Mouse (Mus musculus) limb, embryonic 14.5 days (tissue): ENCODE data around the gene Cldn7. TPM values are rescaled to one million over a fixed set of nuclear protein-coding genes. Genes with fewer than 3 reads are reported as not detected.

Experiments
- ATAC-seq: fragments of 200-750 bp; cut with Nextera tagmentation; 2 replicates; pipeline ENCODE4 v1.8.0; 2017; ENCODE audit warnings: low read depth, moderate number of reproducible peaks, moderate TSS enrichment; ENCODE audit not compliant: low FRiP score
- DNase-seq: peaks from one replicate; pipeline ENCODE4 v3.0.0-alpha.2; 2015; ENCODE audit warnings: low spot score
- H3K27ac ChIP-seq: fragments of 300-500 bp; sonication (generic); replicated peaks from 2 replicates; pipeline ENCODE4 v1.5.1; 2014; ENCODE audit warnings: low read depth, mild to moderate bottlenecking, low read length, moderate library complexity, mixed read lengths
- H3K27me3 ChIP-seq: fragments of 300-500 bp; sonication (generic); 2 replicates; pipeline ENCODE4 v1.6.1; 2014; ENCODE audit warnings: low read length, mixed read lengths; ENCODE audit not compliant: control insufficient read depth, insufficient read depth
- H3K36me3 ChIP-seq: fragments of 300-500 bp; sonication (generic); 2 replicates; pipeline ENCODE4 v1.6.1; 2014; ENCODE audit warnings: mild to moderate bottlenecking, low read length, moderate library complexity, mixed read lengths; ENCODE audit not compliant: control insufficient read depth, insufficient read depth
- H3K4me1 ChIP-seq: fragments of 300-500 bp; sonication (generic); 2 replicates; pipeline ENCODE4 v1.6.1; 2014; ENCODE audit warnings: antibody characterized with exemption, low read length, mixed read lengths; ENCODE audit not compliant: control insufficient read depth, insufficient read depth
- H3K4me2 ChIP-seq: fragments of 300-500 bp; sonication (generic); replicated peaks from 2 replicates; pipeline ENCODE4 v1.6.1; 2014; ENCODE audit warnings: low read depth, mild to moderate bottlenecking, low read length, moderate library complexity; ENCODE audit not compliant: severe bottlenecking
- H3K4me3 ChIP-seq: fragments of 300-500 bp; sonication (generic); replicated peaks from 2 replicates; pipeline ENCODE4 v1.5.1; 2014; ENCODE audit warnings: low read length
- H3K9ac ChIP-seq: fragments of 300-500 bp; sonication (generic); 2 replicates; pipeline ENCODE4 v1.6.1; 2014; ENCODE audit warnings: mild to moderate bottlenecking, low read depth, low read length, moderate library complexity; ENCODE audit not compliant: severe bottlenecking
- H3K9me3 ChIP-seq: fragments of 300-500 bp; sonication (generic); 2 replicates; pipeline ENCODE4 v1.6.1; 2016; ENCODE audit warnings: low read length; ENCODE audit not compliant: control insufficient read depth
- POLR2A ChIP-seq: fragments of 200-500 bp; IDR thresholded peaks from 2 replicates; pipeline ENCODE4 v1.8.0; 2012; ENCODE audit warnings: inconsistent platforms, mild to moderate bottlenecking, moderate library complexity, borderline replicate concordance; ENCODE audit not compliant: insufficient read depth, insufficient read length; ENCODE audit errors: extremely low read depth
- WGBS: fragments of 180-500 bp; shearing (Covaris S2); extraction: QIAGEN DNeasy Blood & Tissue Kit; methylation state at CpG from one replicate; pipeline ENCODE4 v1.1.7; 2014; 5-methylcytosine and 5-hydroxymethylcytosine counted together
- polyA plus RNA-seq, 2 experiments: library from polyadenylated mRNA; depleted of rRNA in 1 of 2; stranded (reverse) in 1 of 2; unstranded in 1 of 2; fragments of >200 nt; fragmentation: Nextera tagmentation in 1 of 2; extraction: Ambion mirVana in 1 of 2; gene quantifications; 2 replicates each; pipeline versions ENCODE4 v1.2.1 to v1.2.3; 2012 to 2014

The Cldn7 gene
- polyA plus RNA-seq, 2 experiments: 6.3 to 7.6 TPM

DNA sequence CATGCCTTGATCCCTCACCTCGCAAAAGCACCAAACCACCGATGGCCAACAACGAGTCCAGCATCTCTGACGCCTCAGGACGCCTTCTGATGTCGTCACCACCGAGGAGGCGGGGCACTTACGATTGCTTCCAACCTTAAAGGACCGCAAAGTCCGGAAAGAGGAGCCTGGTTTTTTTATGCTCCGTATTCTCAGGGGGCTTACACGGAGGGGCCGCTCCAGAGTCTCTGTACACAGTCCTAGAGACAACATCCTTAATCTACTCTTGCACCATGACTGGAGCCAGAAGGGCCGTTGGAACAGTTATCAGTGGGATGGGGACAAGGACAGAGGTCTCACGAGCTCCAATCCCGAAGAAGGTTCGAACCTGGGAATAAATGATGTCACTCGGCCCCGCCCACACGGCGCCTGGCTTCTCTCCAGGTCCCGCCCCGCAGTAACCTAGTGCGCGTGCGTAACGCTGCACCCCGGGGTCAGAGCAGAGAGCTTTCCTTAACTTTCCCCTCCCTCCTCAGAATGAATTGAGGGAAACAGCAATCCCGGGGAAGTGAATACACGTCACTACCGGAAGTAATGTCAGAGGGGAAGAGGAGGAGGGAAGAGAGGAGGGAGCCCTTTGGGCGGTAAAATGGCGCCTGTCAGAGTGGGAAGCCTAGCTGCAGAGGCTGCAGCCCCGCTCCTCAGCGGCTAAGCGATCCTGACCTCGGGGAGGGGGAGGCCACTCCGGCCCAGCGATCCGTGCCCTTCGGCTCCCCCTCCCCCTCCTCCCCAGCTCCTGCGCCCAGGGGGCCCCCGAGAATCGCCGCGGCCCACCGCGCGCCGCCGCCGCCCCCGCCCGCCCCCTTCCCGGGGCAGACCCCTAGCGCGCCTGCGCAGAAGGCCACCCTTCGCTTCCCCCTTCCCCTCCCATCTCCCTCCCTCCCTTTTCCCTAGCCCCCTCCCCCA lies 15.9 kb downstream of the Cldn7 start:
- peak overlapping the region; percentile 97 for H3K27ac ChIP-seq
- peak; percentile 97 for DNase-seq
- peak; percentile 90; the same call in 1 of the 2 replicates for TF ChIP-seq POLR2A
- H3K4me3 ChIP-seq: peak overlapping the region; percentile 99
- peak overlapping the region; percentile 88 for H3K4me2 ChIP-seq
- H3K4me1 ChIP-seq: peaks cover 19% of the 10 kb centered on the region
- no peaks in the 10 kb centered on the region for H3K9me3 ChIP-seq
- H3K27me3 ChIP-seq: no peaks in the 10 kb centered on the region
- peaks cover 38% of the 10 kb centered on the region for H3K36me3 ChIP-seq
- peak; percentile 96 for ATAC-seq
- under 1% methylated on average over 37 of the region's 60 CpGs for WGBS
- peak overlapping the region; percentile 96 for H3K9ac ChIP-seq

- no peaks in the 10 kb centered on the region for H3K9me3 ChIP-seq
- H3K4me2 ChIP-seq: peak within 1 kb of the TSS; percentile 88
- H3K27me3 ChIP-seq: no peaks in the 10 kb centered on the region
- ATAC-seq: no peak
- TF ChIP-seq POLR2A: no peak
- peaks cover 19% of the 10 kb centered on the region for H3K4me1 ChIP-seq
- peaks cover 34% of the 10 kb centered on the region for H3K36me3 ChIP-seq
- H3K27ac ChIP-seq: peak within 1 kb of the TSS; percentile 97
- 0% methylated on average over 36 of the region's 43 CpGs for WGBS
- H3K4me3 ChIP-seq: peak within 1 kb of the TSS; percentile 99
- H3K9ac ChIP-seq: peak within 1 kb of the TSS; percentile 96
- DNase-seq: no peak
These were observed 16.7 kb downstream of the Cldn7 start, which contains the start of gene Ctdnep1 for GRCm38 (mm10) chr11:69981141-69981762. TSS of gene Ctdnep1 (plus strand) at chr11:69981156.

GRCm38 (mm10) chr11:69982225-69982624 lies 17.6 kb downstream of the Cldn7 start, which contains the start of gene Elp5:
TSS of gene Elp5 (minus strand) at chr11:69982517.
- no peak for DNase-seq
- TF ChIP-seq POLR2A: no peak
- H3K36me3 ChIP-seq: peaks cover 40% of the 10 kb centered on the region

DNA sequence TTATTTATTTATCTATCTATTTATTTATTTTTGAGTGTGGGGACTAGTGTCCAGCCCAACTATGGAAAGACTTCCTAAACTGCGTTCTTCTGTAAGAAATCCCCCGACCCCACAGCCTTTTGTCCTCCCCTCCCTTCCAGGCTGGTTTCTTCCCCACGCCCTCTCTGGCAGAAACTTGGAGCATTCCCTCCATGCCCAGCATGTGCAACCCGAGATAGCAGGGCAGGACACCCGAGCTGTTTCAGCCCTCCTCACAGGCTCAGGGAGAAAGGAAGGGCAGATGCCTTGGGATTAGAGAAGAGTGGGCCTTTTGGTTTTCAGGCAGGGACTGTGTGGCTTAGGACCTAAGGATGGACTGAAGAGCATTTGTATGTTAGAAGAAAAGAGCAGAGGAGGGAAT lies 18.3 kb downstream of the Cldn7 start:
- peak overlapping the region; percentile 96 for H3K9ac ChIP-seq
- ATAC-seq: no peak
- TF ChIP-seq POLR2A: no peak

More at GRCm38 (mm10) chr11:69982225-69982624, 17.6 kb downstream of the Cldn7 start, which contains the start of gene Elp5:
- WGBS: 66% methylated on average over 8 of the region's 8 CpGs
- Histone ChIP-seq H3K9ac (peak within 1 kb of the TSS; percentile 96), H3K9me3 (no peaks in the 10 kb centered on the region), H3K27ac (peak within 1 kb of the TSS; percentile 97), H3K27me3 (no peaks in the 10 kb centered on the region), H3K4me1 (peaks cover 19% of the 10 kb centered on the region), H3K4me3 (peak within 1 kb of the TSS; percentile 99), H3K4me2 (peak within 1 kb of the TSS; percentile 88)
- ATAC-seq: no peak

GRCm38 (mm10) chr11:69983377-69983776 lies 18.8 kb downstream of the Cldn7 start:
- peak overlapping the region; percentile 96; the same call in 1 of the 2 replicates for H3K9ac ChIP-seq
- no peaks in the 10 kb centered on the region for H3K9me3 ChIP-seq
- WGBS: 84% methylated on average over 4 of the region's 4 CpGs
- no peak for TF ChIP-seq POLR2A
- peaks cover 42% of the 10 kb centered on the region for H3K36me3 ChIP-seq
- no peak overlapping the region for H3K27ac ChIP-seq
- DNase-seq: no peak
- H3K4me2 ChIP-seq: peak overlapping the region; percentile 88; the same call in 1 of the 2 replicates
- no peaks in the 10 kb centered on the region for H3K27me3 ChIP-seq
- no peak overlapping the region for H3K4me3 ChIP-seq
- H3K4me1 ChIP-seq: peaks cover 19% of the 10 kb centered on the region
- ATAC-seq: no peak

More for the DNA sequence above, 18.3 kb downstream of the Cldn7 start:
- peak overlapping the region; percentile 99 for H3K4me3 ChIP-seq
- H3K4me1 ChIP-seq: peaks cover 19% of the 10 kb centered on the region
- H3K36me3 ChIP-seq: peaks cover 41% of the 10 kb centered on the region
- peak overlapping the region; percentile 88 for H3K4me2 ChIP-seq
- no peaks in the 10 kb centered on the region for H3K27me3 ChIP-seq
- no peaks in the 10 kb centered on the region for H3K9me3 ChIP-seq
- H3K27ac ChIP-seq: no peak overlapping the region
- WGBS: 32% methylated on average over 5 of the region's 5 CpGs
- DNase-seq: no peak
